19 mouse cellular contexts compared by ENCODE assay signal in the genomic region with DNA sequence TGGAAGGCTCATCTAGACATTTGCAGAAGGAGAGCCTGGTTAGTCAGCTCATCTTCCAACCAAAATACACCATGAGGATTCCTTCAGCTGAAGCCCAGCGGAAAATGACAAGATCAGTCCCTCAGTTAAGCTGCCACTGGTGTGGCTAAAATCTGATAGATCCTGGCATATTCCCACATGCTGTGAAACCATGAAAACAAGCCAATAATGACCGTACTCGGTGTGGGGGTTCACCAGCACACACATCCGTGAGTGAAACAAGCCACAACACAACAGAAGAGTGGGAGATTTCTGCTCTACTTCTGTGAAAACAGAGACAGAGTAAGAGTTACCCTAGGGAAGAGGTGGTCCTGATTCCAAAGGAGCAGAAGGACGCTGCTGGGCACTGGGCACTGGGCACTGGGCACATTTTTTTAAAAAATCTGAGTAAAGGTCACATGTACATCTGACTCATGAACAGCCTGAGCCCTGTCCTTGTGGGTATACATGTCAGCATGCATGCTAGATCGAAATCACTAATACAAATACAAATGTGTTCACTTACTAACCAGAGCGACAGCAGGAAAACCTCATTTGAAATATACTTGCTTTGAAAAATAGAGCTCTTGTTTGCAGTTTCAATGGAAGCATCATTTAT.
A peak's percentile ranks its signal among the peaks of the same experiment; 100 is the strongest.
DNase-seq lines count a peak whose midpoint lies in the region; ATAC-seq and TF ChIP-seq lines count a peak whose summit lies in the region.
"Had no signal": no experiment of that assay in that cellular context is flagged by ENCODE, and none has a peak within 500 bp of the region (broad histone marks: within the 10 kb centered on the region; RNA-seq: fewer than 3 reads in every experiment).

No protein-coding gene starts in this region.

- H3K9me3 ChIP-seq in stomach, postnatal 0 days (ENCODE audit: control insufficient read depth, low read length), result no peaks in the 10 kb centered on the region
- H3K9me3 ChIP-seq: forebrain, embryonic 15.5 days; neural tube, embryonic 13.5 days had no signal

- no peak overlapping the region for H3K4me3 ChIP-seq in stomach, postnatal 0 days (ENCODE audit: low read depth, low read length)
- H3K4me3 ChIP-seq: erythroblast, embryonic 14.5 days; forebrain, embryonic 15.5 days; heart, adult 2 months; neural tube, embryonic 13.5 days had no signal

- H3K4me2 ChIP-seq in stomach, postnatal 0 days (replicated peaks; ENCODE audit: low read depth), result no peak overlapping the region
- H3K4me2 ChIP-seq: forebrain, embryonic 15.5 days; neural tube, embryonic 13.5 days had no signal

- no peaks in the 10 kb centered on the region for H3K27me3 ChIP-seq in stomach, postnatal 0 days (ENCODE audit: control insufficient read depth, insufficient read depth, low read length)
- H3K27me3 ChIP-seq: forebrain, embryonic 15.5 days; neural tube, embryonic 13.5 days; Patski had no signal

- peak; percentile 59 for DNase-seq in cerebellum, adult 11-12 months
- no peak for DNase-seq in cerebellum, adult 11 months
- peak; percentile 21 for DNase-seq in left cerebral cortex, postnatal 4 days
- DNase-seq in left cerebral cortex, postnatal 36 days (ENCODE audit: low spot score in 2 of 2), result no peak
- DNase-seq in cerebellum, adult 9-11 months, result peak; percentile 64
- DNase-seq in stomach, postnatal 0 days (ENCODE audit: low spot score), result no peak
- no peak for DNase-seq in frontal cortex, adult 2 months (ENCODE audit: extremely low spot score in 1 of 2, low spot score in 1 of 2)
- no peak for DNase-seq in right cerebral cortex, postnatal 14 days
- DNase-seq: adrenal gland, postnatal 36 days; embryo, embryonic 11 days; heart, adult 2 months; kidney, adult 2 months; kidney, postnatal 25 days; lung, adult 18-20 months; thymus, postnatal 25 days had no signal

- no peak for TF ChIP-seq EP300 in stomach, postnatal 0 days (optimal IDR thresholded peaks at IDR 0.05)

- intact Hi-C loops in left cerebral cortex, postnatal 4 days (cut with DNase I), result no loop called here
- intact Hi-C loops in left cerebral cortex, postnatal 36 days (cut with DNase I), result no loop called here

- no peak for TF ChIP-seq CTCF in stomach, postnatal 0 days (IDR thresholded peaks at IDR 0.05; ENCODE audit: low read depth)

- no peaks in the 10 kb centered on the region for H3K36me3 ChIP-seq in stomach, postnatal 0 days (ENCODE audit: control insufficient read depth, insufficient read depth, low read length)
- H3K36me3 ChIP-seq: forebrain, embryonic 15.5 days; neural tube, embryonic 13.5 days had no signal

- H3K9ac ChIP-seq in stomach, postnatal 0 days (ENCODE audit: low read length), result no peak overlapping the region
- H3K9ac ChIP-seq: forebrain, embryonic 15.5 days; neural tube, embryonic 13.5 days had no signal

- 0 out of 2 replicates have a peak overlapping the region, but pooled peaks have one; percentile 26 for H3K27ac ChIP-seq in stomach, postnatal 0 days (replicated peaks)
- H3K27ac ChIP-seq: forebrain, embryonic 15.5 days; heart, adult 2 months; neural tube, embryonic 13.5 days had no signal

- 0 out of 2 replicates have a peak, but pooled peaks cover 3% of the 10 kb centered on the region for H3K4me1 ChIP-seq in stomach, postnatal 0 days (replicated peaks; ENCODE audit: control insufficient read depth, insufficient read depth)

- WGBS in stomach, postnatal 0 days, result 72% methylated on average over 7 of the region's 7 CpGs

- no peak for ATAC-seq in stomach, postnatal 0 days (ENCODE audit: low FRiP score, low TSS enrichment)
- ATAC-seq: forebrain, embryonic 15.5 days; Patski had no signal

Comparison
In these comparisons a context has a peak if more than half of its experiments do, and no peak if none do; other contexts are left out.
1. DNase-seq: peak in cerebellum, adult 11-12 months (single experiment), left cerebral cortex, postnatal 4 days (single experiment) and cerebellum, adult 9-11 months (single experiment); none in cerebellum, adult 11 months (single experiment), left cerebral cortex, postnatal 36 days (0 of 2), stomach, postnatal 0 days (single experiment), frontal cortex, adult 2 months (0 of 2) and right cerebral cortex, postnatal 14 days (single experiment).